Mouse (Mus musculus) ZHBTc4 (cell line): ENCODE data around the gene Spocd1.
A peak's percentile ranks its signal among the peaks of the same experiment; 100 is the strongest.

Experiments used
- DNase-seq: peaks from one replicate; pipeline ENCODE4 v3.0.0-alpha.2; 2011; ENCODE audit warnings: low read depth, low spot score

Spocd1 gene

DNA sequence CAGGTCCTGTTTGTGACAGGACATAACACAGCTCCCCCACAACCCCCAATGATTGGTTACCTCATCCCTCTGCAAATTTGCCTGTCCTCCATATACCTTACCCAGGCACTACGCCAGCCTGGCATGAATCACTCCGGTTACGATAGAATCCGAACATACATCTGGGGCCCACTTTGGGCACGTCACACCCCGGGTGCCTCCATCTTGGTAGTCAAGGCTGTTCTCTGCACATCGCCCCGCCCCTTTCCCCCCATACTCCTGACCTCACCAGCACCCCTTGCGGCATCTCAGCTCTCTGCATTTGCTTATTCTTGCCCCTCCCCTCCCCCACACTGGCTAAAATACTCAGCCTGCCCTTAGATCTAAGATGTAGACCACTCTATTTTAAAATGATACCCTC is 76.5 kb downstream of the Spocd1 start:
- DNase-seq: peak; percentile 95

GRCm38 (mm10) chr4:130006533-130006932 is 77.5 kb downstream of the Spocd1 start:
- DNase-seq: peak; percentile 79
